Mouse (Mus musculus) heart, adult 2 months (tissue): ENCODE results near the gene Dpy19l1.

Experiments used
- CTCF ChIP-seq: fragments of 200-600 bp; IDR thresholded peaks from 2 replicates; pipeline ENCODE4 v1.8.1; 2022; ENCODE audit warnings: antibody characterized with exemption, mild to moderate bottlenecking, moderate library complexity
- EP300 ChIP-seq: fragments of 200-500 bp; IDR thresholded peaks from 2 replicates; pipeline ENCODE4 v1.6.1; 2011; ENCODE audit warnings: low read depth, low read length, control low read depth; ENCODE audit not compliant: insufficient read depth

DNA sequence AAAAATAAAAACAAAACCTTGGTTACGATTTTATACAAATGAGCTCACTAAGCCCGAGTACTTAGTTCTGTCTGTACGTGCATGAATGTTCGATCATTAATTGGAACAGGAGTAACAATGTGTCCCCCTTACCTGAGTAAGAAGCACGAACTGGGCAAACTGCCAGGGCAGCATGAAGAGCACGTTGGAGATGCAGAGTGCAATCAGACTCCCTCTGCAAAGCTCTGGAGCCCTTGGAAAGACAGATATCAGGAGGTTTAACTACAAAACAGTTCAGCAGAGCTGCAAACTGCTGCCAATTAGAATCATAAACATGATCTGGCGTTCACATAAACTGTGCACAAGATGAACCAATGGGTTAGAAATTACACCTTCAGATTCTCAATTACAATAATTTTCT lies 52.4 kb downstream of the Dpy19l1 start:
- TF ChIP-seq CTCF: no peak
- TF ChIP-seq EP300: no peak
